Mouse (Mus musculus) midbrain, embryonic 11.5 days (tissue): ENCODE measurements around the gene Pask. TPM values are rescaled to one million over a fixed set of nuclear protein-coding genes. Genes with fewer than 3 reads are reported as not detected.

Experiments
- ATAC-seq: fragments of 200-750 bp; cut with Nextera tagmentation; 2 replicates; pipeline ENCODE4 v1.8.0; 2017; ENCODE audit warnings: moderate TSS enrichment, moderate library complexity; ENCODE audit not compliant: low FRiP score
- DNase-seq: peaks from one replicate; pipeline ENCODE4 v3.0.0; 2015; ENCODE audit warnings: low spot score; ENCODE audit errors: missing footprints
- H3K27ac ChIP-seq: fragments of 300-500 bp; sonication (generic); 2 replicates; pipeline ENCODE4 v1.5.1; 2014; ENCODE audit warnings: low read depth, low read length
- H3K27me3 ChIP-seq: fragments of 300-500 bp; sonication (generic); 2 replicates; pipeline ENCODE4 v1.6.1; 2014; ENCODE audit warnings: mild to moderate bottlenecking, low read length, moderate library complexity, mixed read lengths; ENCODE audit not compliant: control insufficient read depth, insufficient read depth
- H3K36me3 ChIP-seq: fragments of 300-500 bp; sonication (generic); 2 replicates; pipeline ENCODE4 v1.6.1; 2014; ENCODE audit warnings: mild to moderate bottlenecking, low read length, moderate library complexity, mixed read lengths; ENCODE audit not compliant: control insufficient read depth, insufficient read depth
- H3K4me1 ChIP-seq: fragments of 300-500 bp; sonication (generic); 2 replicates; pipeline ENCODE4 v1.6.1; 2014; ENCODE audit warnings: low read length; ENCODE audit not compliant: control insufficient read depth, insufficient read depth
- H3K4me2 ChIP-seq: fragments of 300-500 bp; sonication (generic); 2 replicates; pipeline ENCODE4 v1.6.1; 2014; ENCODE audit warnings: mild to moderate bottlenecking, moderate library complexity
- H3K4me3 ChIP-seq: fragments of 300-500 bp; sonication (generic); 2 replicates; pipeline ENCODE4 v1.5.1; 2014; ENCODE audit warnings: low read depth, low read length
- H3K9ac ChIP-seq: fragments of 300-500 bp; sonication (generic); 2 replicates; pipeline ENCODE4 v1.6.1; 2014; ENCODE audit warnings: low read length
- H3K9me3 ChIP-seq: fragments of 300-500 bp; sonication (generic); 2 replicates; pipeline ENCODE4 v1.6.1; 2016; ENCODE audit warnings: low read length; ENCODE audit not compliant: control insufficient read depth
- WGBS: fragments of 180-500 bp; shearing (Covaris S2); extraction: QIAGEN DNeasy Blood & Tissue Kit; methylation state at CpG from one replicate; pipeline ENCODE4 v1.1.7; 2014; 5-methylcytosine and 5-hydroxymethylcytosine counted together
- microRNA-seq: library from miRNA; unstranded; fragments of <30 nt; microRNA quantifications from one replicate; pipeline ENCODE4, GENCODE M21; 2017
- polyA plus RNA-seq: library from polyadenylated mRNA; unstranded; fragments of >200 nt; fragmentation: Nextera tagmentation; extraction: Ambion mirVana; gene quantifications from 2 replicates; pipeline ENCODE4 v1.2.1, GENCODE M21; 2014

Pask gene
- polyA plus RNA-seq, 1 experiment from 2014 or later = 15.0 TPM

DNA sequence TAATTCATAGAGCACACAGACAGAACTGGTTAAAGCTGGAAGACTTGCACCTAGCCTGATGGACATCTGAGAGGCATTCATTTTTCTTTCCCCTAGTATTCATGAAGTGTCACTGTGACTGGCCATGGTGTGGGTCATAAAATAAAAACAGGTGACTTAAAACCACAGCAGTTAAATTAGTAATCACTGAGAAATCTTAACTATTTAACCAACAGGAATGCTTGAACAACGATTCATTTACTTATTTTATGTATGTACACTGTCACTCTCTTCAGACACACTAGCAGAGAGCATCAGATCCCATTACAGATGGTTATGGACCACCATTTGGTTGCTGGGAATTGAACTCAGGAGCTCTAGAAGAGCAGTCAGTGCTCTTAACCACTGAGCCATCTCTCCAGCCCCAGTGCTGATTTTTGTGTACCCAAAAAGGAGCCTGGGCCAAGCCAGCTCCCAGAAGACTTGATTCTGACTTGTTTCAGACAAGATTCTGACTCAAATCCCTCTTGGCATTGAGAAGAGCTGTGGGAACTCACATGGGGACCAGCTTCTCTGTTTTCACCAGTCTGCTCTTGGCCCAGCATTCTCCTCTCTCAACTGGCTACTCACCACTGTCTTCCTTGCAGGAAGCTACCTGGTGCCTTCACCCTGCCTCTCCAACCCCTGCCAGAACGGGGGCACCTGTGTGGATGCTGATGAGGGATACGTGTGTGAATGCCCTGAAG lies 72.6 kb downstream of the Pask start:
- no peaks in the 10 kb centered on the region for H3K4me1 ChIP-seq
- H3K9me3 ChIP-seq = no peaks in the 10 kb centered on the region
- H3K36me3 ChIP-seq = no peaks in the 10 kb centered on the region
- DNase-seq = no peak
- no peak overlapping the region for H3K4me2 ChIP-seq
- WGBS = 65% methylated on average over 3 of the region's 3 CpGs
- no peak overlapping the region for H3K9ac ChIP-seq
- no peak overlapping the region for H3K4me3 ChIP-seq
- no peak overlapping the region for H3K27ac ChIP-seq
- no peaks in the 10 kb centered on the region for H3K27me3 ChIP-seq
- ATAC-seq = no peak

DNA sequence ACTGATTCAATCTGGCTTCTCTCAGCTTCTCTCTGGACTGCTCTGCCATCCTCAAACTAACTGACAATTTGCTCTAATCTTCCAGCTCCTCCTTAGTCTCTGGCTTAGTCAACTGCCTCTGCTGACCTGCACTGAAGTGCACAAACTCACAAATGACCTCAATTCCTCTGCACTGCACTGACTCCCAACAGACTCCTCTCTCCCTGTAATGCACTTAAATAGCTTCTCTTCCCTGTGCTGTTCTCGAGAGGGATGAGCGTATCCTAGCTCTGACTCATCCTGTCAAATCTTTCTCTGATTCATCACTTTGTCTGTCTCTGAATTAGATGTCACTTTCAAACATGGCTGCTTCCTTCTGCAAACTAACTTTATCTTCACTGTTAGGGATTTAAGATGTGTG lies 75.0 kb downstream of the Pask start:
- WGBS = 86% methylated on average over 2 of the region's 2 CpGs
- no peaks in the 10 kb centered on the region for H3K4me1 ChIP-seq
- H3K27ac ChIP-seq = no peak overlapping the region
- no peaks in the 10 kb centered on the region for H3K36me3 ChIP-seq
- no peak overlapping the region for H3K4me3 ChIP-seq
- no peaks in the 10 kb centered on the region for H3K27me3 ChIP-seq
- no peak overlapping the region for H3K9ac ChIP-seq
- no peak overlapping the region for H3K4me2 ChIP-seq
- no peak for ATAC-seq
- DNase-seq = no peak
- no peaks in the 10 kb centered on the region for H3K9me3 ChIP-seq

DNA sequence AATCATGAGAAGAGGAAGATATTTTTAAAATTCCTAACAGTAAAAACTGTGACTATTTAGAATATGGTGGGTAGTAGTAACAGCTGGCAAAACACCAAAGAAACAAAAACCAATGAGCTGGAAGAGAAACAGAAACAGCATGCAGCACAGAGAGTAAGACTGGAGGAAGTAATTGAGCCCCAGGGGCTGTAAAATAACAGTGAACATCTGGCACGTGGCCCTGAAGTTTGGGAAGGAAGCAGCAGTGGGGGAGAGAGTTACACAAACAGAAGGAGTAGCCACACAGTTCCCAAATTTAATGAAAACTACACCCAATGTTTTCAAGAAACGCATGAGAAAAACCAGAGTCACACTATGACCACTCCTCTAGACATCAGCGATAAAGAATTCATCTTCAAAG lies 76.1 kb downstream of the Pask start:
- no peak overlapping the region for H3K9ac ChIP-seq
- no peaks in the 10 kb centered on the region for H3K27me3 ChIP-seq
- H3K4me3 ChIP-seq = no peak overlapping the region
- 51% methylated on average over 3 of the region's 3 CpGs for WGBS
- H3K27ac ChIP-seq = no peak overlapping the region
- no peak for DNase-seq
- no peak for ATAC-seq
- no peak overlapping the region for H3K4me2 ChIP-seq
- H3K9me3 ChIP-seq = no peaks in the 10 kb centered on the region
- H3K4me1 ChIP-seq = no peaks in the 10 kb centered on the region
- H3K36me3 ChIP-seq = no peaks in the 10 kb centered on the region

Small RNAs within 50 kb of the gene (microRNA-seq; reads per million reads assigned to microRNA genes)
- gene Mir6345 (not detected), gene Mir6901 (not detected), gene Mir6902 (1.7 reads per million)

Other genes with a start within 250 kb of the Pask start
- 51.0 and 59.6 TPM in 2 replicates for gene Kif1a, start 241.5 kb downstream of the Pask start, polyA plus RNA-seq
- gene Agxt, start 208.2 kb downstream of the Pask start, polyA plus RNA-seq = not detected in 2 replicates
- 0.22 and 0.34 TPM in 2 replicates for gene 2310007B03Rik, start 182.5 kb downstream of the Pask start, polyA plus RNA-seq
- gene Crocc2, start 174.8 kb downstream of the Pask start, polyA plus RNA-seq = 0.11 TPM in 2 replicates
- 1.8 and 2.0 TPM in 2 replicates for gene Sned1, start 107.6 kb downstream of the Pask start, polyA plus RNA-seq
- 31.8 and 38.4 TPM in 2 replicates for gene Mterf4, start 37.6 kb downstream of the Pask start, polyA plus RNA-seq
- 88.5 and 94.8 TPM in 2 replicates for gene Ppp1r7, start 628 bp downstream of the Pask start, polyA plus RNA-seq
- 0.31 TPM in 1 of 2 replicates, not detected in the other for gene Ano7, start 30.4 kb upstream of the Pask start, polyA plus RNA-seq
- gene Hdlbp, start 135.3 kb upstream of the Pask start, polyA plus RNA-seq = 84.4 and 88.2 TPM in 2 replicates
- gene Farp2, start 168.6 kb upstream of the Pask start, polyA plus RNA-seq = 3.2 and 3.3 TPM in 2 replicates